Mouse (Mus musculus): ENCODE results near the gene Rprd1b.

Gene Rprd1b

DNA sequence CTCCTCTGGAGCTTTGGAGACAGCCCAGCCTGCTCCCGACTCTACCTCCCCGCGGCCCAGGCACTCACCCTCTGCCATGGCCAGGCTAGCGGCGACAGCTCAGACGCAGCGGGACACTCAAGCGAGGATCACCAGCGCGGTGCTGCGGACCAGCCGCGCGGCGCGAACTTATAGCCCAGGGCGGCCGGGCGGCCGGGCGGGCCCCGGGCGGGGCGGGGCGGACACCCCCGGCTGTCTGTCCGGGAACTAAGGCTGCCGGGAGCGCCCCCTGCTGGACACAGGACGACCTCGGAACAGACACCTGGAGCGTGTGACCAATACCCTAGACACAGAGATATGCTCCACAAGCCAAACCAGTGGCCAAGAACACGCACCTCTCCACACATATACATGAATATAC lies 117.9 kb downstream of the Rprd1b start, which contains the start of gene Tgm2:
Tgm2 (minus strand) TSS at position 214 of the 400 bp plus-strand sequence.
- in situ Hi-C loops (cut with MboI) = no loop called here

DNA sequence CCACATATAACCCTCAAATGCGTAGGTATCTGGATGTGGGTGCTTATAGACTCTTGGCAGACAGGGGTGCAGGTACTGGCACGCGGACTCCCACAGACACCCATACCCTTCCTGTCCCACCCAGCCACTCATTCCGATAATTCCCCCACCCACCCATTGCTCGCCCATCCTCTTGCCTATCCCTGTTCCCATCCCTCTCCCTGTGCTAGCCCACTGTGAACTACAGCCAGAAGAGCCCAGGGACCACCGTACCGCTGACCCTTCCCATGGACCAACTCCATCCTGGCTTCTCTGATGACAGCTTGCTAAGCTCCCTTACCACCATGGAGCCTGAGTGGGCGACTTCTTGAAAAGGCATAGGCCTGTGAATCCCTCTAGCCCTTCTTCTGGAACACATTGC lies 118.7 kb downstream of the Rprd1b start:
- in situ Hi-C loops (cut with MboI) = no loop called here

DNA sequence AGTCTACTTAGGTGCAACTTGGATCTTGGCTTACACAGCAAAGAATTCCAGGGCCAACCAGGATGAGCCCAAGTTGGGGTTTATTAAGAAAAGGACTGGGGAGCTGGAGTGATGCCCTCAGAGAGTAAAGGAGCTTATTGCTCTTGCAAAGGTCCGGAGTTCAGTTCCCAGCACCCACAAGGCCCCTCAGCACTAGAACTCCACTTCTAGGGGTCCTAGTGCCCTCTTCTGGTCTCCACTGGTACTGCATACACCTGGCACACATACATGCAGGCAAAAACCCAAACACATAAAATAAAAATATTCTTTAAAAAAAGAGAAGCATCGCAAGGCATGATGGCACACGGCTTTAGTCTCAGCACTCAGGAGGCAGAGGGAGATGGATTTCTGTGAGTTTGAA lies 122.8 kb downstream of the Rprd1b start:
- in situ Hi-C loops (cut with MboI) = no loop called here

DNA sequence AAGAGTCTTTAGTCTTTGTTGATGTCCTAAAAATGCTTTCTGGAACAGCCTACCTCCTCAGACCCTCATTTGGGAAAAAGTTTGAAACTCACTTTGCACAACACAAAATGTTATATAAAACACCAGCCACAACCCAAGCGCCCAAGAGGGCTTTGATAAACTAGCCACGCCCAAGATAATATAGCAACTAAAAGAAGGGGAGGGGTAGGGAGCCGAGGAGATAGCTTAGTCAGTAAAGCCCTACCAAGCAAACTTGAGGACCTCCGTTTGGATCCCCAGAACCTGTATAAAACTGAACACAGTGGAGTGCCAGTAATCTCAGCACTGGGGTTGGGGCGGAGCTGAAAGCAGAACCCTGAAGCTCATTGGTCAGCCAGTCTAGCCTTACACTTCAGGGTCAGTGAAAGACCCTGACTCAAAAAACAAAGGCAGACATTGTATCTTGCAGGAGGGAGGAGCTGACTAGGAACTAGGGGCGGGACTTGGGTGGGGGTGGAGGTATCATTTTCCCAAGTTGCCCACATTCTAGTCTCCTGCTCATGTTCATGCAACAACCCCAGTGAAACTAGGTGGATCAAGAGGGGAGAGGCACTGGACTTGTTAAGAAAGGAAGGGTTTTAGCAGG lies 124.5 kb downstream of the Rprd1b start:
- in situ Hi-C loops (cut with MboI) = no loop called here

DNA sequence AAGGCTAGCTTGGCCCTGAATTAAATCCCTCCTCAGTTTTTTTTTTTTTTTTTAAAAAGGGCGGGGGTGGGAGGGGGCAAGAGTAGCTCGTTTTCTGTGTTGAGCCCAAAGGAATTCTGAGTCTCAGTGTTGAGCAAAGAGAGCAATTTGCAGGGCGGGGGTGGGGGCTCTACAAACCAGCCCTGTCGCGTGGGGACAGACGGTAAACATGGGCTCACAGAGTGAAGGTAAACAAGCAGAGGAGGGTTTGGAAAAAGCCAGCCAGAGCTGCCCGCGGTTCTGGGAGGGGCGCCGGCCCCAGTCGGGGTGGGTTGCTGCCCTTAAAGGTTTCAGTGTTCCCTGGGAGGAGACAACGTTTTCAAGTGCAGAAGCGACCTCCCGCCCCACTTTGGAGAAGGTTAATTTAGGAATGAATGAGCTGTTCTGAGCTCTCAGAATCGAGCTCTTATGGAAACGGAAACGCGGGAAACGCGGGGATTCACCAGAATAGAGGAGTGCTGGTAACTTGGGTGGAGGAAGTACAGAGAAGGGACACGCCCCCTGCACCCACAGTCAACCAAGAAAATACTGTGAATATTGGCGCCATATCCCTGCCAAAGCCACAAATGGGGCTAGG lies 125.5 kb downstream of the Rprd1b start:
- in situ Hi-C loops (cut with MboI) = no loop called here

DNA sequence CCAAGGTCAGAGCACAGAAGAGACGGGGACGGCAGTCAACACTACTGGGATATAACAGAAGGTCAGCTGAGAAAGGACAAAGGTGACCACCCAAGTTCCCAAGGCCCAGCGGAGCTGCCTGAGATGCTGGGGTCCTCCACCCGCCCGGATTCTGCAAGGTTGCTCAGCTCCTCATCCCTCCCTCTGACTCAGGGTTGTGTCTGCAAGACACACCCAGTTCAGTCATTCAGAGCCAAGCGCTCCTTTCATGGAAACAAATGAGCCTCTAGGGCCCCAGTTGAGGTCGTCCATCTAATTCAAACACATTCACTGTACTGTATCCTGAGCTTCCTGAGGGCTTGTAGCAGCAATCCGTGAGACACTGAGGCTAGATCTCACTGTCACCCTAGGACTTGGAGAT lies 126.3 kb downstream of the Rprd1b start:
- in situ Hi-C loops (cut with MboI) = no loop called here

DNA sequence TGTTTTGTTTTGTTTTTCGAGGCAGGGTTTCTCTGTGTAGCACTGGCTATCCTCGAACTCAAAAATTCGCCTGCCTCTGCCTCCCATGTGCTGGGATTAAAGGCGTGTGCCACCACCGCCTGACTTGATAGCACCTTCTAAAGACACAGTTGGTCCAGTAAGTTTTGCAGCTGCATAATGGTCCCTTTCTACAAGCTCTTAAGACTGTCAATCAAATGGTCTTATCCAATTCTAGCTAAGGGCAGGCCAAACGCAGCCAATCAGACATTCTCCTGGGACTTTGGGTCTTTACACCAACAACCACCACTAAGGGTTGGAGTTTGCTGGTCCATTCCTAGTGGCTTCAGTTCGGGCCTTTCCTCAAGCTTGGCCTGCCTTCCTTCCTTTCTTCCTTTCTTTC lies 126.8 kb downstream of the Rprd1b start:
- in situ Hi-C loops (cut with MboI) = no loop called here

DNA sequence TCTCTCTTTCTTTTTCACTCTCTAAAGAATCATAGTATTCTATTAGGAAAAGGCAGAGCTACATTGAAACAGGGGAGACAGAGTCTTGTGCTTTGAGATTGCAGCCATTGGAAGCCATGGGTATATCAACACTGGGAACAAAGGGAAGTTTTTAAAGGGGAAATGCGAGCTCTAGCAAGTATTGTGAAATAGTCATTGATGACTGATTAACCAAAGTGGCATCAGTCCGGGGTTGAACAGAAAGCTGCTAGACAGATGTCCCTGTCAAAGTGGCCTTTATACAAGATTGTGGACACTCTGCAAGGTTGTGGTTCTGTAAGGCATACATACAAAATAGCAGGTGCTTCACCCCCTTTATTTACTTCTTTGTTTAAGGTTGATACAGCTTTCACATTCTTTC lies 127.3 kb downstream of the Rprd1b start:
- in situ Hi-C loops (cut with MboI) = no loop called here

DNA sequence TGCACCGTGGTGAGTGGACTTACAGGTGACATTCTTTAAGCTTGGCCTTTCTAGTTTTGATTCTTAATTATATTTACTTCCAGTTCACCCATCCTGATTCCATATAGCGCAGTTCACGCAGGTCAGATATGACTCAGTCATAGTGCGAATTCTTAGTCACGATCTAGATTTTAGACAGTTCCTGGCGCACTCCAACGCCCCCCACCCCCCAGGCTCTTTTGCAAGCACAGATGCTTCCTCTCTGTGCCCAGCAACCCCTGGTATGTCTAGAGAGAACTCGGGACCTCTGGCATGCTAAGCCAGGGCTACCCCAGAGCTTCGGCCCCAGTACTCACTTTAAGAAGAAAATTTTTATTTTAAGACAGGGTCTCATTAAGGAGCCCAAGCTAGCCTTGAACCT lies 128.2 kb downstream of the Rprd1b start:
- in situ Hi-C loops (cut with MboI) = no loop called here

DNA sequence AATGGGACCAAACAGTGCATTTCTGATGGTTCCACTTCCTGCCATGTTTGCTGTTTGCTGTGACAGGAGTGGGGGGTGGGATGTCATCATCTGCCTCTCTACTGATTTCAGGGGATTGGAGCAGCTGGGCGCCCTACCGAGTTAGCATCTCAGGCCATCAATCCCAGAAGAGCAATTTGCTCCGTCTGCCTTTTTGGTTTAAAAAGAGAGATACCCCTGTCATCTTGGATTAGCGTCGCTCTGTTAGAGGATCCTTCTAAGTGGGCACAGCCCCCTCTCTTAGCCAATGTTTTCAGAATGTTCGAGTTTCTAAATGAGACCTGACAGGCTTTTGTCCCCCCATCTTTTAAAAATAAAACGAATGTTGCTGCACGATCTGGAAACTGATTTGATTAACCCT lies 129.4 kb downstream of the Rprd1b start:
- in situ Hi-C loops (cut with MboI) = no loop called here

DNA sequence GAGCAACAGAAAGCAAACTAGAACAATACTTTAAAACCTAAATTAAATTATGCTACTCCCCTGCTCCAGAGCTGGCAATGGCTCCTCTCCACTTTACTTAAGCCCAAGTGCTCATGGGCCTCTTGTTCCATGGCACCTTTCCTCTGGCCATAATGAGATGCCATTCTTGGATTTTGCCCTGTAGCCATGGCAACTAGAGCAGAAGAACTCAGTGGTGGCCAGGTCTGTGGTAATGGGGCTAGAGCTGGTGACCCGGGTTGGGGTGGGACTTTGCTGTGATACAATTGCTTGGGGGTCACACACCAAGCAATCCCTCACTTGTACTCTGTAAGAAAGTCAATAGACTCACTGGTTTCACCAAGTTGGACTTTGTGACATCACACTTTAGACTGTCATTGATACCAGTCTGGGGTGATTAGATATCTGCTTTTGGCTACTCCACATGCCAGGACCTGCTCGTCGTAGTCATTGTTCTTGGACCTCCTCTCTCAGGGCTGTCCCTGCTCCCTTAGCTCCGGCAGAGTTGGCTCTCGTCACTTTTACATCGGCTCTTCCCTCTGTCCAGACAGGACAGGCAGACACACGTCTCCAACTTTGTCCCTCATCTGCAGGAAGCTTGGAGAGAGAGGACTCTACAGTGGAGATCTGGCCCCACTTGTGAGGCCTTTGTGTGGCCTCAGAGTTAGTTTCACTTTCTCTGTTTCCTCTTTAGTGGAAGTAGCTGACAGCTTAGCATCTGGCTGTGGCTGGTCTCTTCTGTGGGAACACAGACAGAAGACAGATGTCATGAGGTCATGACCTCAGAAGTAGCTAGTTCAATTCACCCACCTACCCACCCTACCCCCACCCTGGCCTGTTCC lies 131.3 kb downstream of the Rprd1b start:
- in situ Hi-C loops (cut with MboI) = no loop called here

DNA sequence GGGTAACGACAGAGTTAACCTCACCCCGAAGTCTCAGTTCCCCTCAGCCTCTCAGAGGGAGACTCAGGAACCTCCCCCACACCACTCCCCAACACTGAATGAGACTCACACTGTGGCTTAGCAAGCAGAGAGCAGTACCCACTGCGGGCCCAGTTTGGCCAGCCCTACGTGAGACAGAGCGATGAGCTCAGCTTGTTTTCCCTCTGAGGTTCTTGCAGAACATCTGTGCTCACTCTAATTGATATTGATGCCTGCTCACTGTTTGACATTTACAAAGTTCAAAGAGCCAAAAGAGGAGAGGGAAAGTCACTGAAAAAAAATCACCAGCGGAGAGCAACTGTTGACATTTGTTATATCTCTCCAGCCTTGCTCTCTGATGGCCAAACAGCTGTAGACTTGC lies 133.5 kb downstream of the Rprd1b start:
- in situ Hi-C loops (cut with MboI) = no loop called here

DNA sequence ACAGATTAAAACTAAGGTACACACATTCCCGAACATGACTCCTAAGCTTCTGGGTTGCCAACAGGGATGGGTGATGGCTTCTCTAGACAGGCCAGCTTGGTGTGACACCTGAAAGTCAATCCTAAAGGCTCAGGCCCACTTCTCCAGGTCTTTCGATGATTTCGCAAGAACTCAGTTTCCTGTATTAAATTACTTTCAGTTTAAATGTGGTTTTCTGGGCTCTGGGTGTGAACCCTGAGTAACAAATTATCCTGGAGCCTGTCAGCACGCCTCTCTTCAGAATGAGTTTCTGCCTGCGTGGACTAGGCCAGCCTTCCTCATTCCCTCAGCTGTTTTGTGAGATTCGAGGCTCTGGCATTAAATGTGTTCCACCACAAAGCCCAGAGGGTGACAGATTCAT lies 134.7 kb downstream of the Rprd1b start:
- in situ Hi-C loops (cut with MboI) = no loop called here

DNA sequence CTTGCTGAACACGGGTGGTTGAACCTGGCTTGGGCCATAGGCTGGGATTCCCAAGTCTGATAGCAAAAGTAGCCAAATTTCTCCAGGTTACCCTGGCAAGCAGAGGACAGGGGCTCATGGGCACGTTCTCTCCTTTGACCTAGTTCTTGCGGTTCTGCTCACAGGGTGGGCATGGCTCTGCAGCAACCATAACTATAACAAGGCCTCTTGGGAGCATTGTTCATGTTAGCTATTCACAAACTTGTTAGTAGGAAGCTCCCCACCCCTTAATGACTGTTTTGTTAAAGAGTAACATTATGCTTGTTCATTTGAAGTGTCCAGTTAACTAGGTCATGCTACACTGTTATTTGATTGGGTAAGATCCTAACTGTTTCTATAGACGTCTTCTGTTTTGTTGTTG lies 137.5 kb downstream of the Rprd1b start:
- in situ Hi-C loops (cut with MboI) = no loop called here

DNA sequence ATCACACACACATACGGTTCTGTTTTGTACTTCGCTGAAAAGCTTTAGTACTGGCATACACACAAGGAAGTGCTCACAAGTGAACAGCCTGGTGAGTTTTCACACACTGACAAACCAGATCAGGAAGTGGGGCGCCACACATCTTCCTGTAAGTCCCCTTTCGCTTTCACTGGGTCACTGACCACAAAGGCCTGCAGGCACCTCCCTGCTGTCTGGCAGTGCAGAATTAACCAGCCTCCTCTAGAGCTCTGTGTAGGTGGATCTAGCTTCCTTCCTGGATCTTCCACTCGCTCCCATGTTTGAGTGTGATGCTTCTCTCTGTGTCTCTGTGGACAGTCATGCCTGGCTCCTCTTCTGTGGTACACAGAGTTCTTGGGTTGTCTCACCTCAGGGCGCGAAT lies 138.3 kb downstream of the Rprd1b start:
- in situ Hi-C loops (cut with MboI) = no loop called here

DNA sequence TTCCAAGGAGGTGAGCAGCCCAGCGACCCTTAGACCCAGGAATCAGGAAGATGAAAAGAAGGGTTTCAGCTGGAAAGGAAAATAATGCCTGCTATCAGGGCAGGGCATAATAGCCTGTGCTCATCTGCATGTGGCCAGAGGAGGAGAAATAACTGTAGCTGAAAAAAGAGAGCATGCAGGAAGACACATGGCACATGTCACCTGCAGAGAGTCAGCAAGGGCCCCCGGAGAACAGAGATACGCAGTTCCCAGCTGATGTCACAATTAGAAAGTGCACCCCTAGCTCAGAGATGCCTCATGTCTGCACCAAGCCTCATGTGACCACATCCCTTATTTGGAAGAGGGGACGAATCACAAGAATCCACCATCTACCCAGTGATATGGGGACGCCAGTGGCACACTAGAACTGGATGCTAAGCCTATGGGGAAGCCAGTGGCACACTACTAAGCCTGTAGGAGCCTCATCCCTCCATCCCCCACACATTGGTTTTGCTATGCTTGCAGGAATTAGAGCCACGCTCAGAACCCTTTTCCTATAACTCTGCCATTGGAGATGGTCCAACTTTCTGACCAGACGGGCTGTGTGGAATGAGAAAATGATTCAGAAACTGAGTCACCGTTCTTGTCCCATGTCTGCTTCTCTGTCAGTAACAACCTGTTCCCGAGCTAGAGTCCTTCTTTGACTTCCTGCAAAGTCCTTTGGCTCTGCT lies 139.4 kb downstream of the Rprd1b start:
- in situ Hi-C loops (cut with MboI) = no loop called here

DNA sequence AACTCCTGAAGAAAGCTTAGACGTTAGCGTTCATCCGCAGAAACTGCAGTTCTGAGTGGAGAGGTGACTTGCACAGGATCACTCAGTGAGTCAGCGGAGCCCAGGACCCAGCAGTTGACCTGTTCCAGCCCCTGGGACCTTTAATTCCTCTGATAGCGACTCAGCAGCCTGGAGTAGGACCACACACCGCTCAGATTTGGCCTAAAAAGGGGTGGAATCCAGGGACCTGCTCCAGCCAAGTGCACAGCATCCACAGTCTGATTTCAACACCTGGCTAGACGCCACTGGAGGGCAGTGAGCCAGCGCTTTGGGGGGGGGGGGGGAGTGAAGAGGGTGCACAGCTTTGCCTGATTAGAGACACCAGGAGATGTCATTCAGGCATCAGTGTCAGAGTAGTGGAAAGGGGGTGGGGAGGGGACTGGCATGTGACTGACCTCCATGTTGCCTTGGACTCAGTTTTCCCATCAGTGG lies 140.5 kb downstream of the Rprd1b start:
- in situ Hi-C loops (cut with MboI) = no loop called here

DNA sequence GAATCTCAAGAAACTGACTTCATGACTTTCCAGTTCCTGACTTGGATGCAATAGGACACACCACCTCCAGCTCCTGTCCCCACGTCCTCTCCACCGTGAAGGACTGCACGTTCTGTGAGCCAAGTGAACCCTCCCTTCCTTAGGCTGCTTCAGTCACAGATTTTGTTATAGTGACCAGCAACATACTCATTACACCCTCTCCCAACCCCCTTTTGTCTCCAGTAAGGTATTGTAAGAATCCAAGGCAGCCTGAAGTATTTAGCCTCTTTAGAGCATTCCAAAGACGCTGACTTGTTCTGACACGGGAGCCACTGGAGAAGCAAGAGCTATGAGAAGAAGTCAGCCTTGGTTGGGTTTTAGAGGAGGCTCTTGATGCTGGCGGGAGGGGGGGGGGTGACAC lies 141.1 kb downstream of the Rprd1b start:
- in situ Hi-C loops (cut with MboI) = no loop called here

DNA sequence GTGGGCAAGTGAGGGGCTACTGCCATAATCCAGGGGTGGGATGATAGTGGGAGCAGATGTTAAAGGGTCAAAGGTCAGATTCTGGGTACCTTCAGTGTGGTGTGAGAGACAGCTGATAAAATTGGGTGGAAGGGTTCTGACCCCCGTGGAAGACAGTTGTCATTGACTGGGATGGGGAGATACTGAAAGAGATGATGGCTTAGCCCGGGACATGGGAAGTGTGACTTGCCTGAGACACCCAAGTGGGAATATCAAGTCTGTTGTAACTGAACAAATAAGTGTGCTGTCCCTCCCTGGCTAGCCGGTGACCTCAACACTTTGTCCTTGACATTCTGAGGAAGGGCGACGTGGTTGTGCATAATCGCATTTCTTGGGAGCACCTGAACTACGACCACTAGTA lies 141.5 kb downstream of the Rprd1b start:
- in situ Hi-C loops (cut with MboI) = no loop called here

DNA sequence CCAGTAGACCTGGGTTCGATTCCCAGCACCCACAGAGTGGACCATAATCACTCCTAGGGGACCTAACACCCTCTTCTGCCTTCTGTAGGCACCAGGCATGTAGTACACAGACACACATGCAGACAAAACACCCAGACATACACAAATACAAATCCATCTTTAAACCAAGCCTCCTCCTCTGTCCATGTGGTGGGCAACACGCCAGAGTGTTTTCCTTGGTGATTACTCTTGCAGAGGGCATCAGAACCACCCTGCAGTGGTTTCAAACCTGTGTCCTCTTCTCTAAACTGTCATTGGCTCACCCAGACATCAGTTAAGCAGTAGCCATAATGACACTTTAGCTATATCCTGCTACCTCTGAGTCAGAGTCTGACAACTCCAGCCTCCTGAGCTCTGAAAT lies 142.1 kb downstream of the Rprd1b start:
- in situ Hi-C loops (cut with MboI) = no loop called here

DNA sequence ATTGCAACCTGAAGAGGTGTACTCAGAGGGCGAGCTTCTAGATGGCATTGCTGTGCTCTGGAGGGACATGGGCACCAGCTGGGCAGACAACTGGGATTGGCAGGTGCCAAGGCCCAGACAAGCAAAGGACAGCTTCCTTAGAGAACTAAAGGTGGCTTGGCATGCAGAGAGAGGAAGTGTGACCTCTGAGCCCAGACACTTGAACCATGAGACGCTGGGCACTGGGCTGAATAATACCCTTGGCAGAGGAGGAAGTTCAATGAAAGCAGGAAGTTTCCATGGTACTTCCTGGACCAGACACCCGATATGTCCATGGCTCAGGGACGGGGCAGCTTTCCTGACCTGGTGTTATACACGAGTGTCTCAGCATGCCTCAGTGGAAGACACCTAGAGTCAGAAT lies 146.1 kb downstream of the Rprd1b start:
- in situ Hi-C loops (cut with MboI) = no loop called here

DNA sequence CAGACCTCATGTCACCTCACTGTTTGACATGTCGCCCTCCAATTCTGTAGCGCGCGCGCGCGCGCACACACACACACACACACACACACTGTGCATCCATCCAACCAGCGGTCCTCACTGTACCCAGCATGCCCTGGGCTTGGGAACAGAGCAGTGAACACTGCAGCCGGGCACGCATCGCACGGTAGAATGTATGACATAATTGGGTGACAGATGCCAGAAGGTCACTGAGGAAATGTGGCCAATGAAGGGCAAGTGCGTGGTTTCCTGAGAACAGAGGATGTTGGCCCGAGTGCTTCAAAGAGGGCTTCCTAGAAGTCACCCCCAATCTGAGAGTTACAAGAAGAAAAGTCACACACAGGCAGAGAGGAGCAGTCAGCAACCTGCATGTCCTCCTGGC lies 146.7 kb downstream of the Rprd1b start:
- in situ Hi-C loops (cut with MboI) = no loop called here

Measured in mature B cell (primary cell).